Mouse (Mus musculus) myocyte (in vitro differentiated cells): ENCODE data around the gene Cd70.

Experiments
- CEBPB ChIP-seq: IDR thresholded peaks from 2 replicates; pipeline ENCODE4 v1.6.1; 2011; ENCODE audit warnings: mild to moderate bottlenecking, moderate library complexity; ENCODE audit not compliant: poor library complexity, insufficient read depth, severe bottlenecking
- E2F4 ChIP-seq: IDR thresholded peaks from one replicate; pipeline ENCODE4 v1.6.1; 2011; ENCODE audit warnings: mild to moderate bottlenecking, control low read depth, moderate library complexity; ENCODE audit not compliant: insufficient read depth
- MAX ChIP-seq: IDR thresholded peaks from one replicate; pipeline ENCODE4 v1.6.1; 2011; ENCODE audit warnings: low read depth, mild to moderate bottlenecking, control low read depth
- MYOD1 ChIP-seq, 3 experiments: IDR thresholded peaks; one replicate each; pipeline ENCODE4 v1.6.1; 2011; ENCODE audit warnings: control low read depth in 2 of 3, low read depth in 2 of 3, mild to moderate bottlenecking in 2 of 3, moderate library complexity in 1 of 3; ENCODE audit not compliant: insufficient read length in 2 of 3, control insufficient read depth in 1 of 3
- MYOG ChIP-seq, 3 experiments: IDR thresholded peaks; one replicate each; pipeline ENCODE4 v1.6.1; 2011; ENCODE audit warnings: control low read depth in 2 of 3, low read depth in 2 of 3, mild to moderate bottlenecking in 2 of 3; ENCODE audit not compliant: insufficient read length in 2 of 3, control insufficient read depth in 1 of 3, insufficient read depth in 1 of 3
- POLR2A ChIP-seq: IDR thresholded peaks from one replicate; pipeline ENCODE4 v1.6.1; 2011; ENCODE audit warnings: low read depth, mild to moderate bottlenecking, control low read depth, moderate library complexity; ENCODE audit not compliant: insufficient read length
- POLR2AphosphoS2 ChIP-seq: IDR thresholded peaks from one replicate; pipeline ENCODE4 v1.6.1; 2011; ENCODE audit warnings: low read depth, control low read depth; ENCODE audit not compliant: insufficient read length
- REST ChIP-seq: IDR thresholded peaks from one replicate; pipeline ENCODE4 v1.6.1; 2011; ENCODE audit warnings: mild to moderate bottlenecking, control low read depth, moderate library complexity; ENCODE audit not compliant: insufficient read depth, insufficient read length
- SRF ChIP-seq: IDR thresholded peaks from one replicate; pipeline ENCODE4 v1.6.1; 2011; ENCODE audit warnings: low read depth; ENCODE audit not compliant: control insufficient read depth, insufficient read length
- TCF12 ChIP-seq: IDR thresholded peaks from one replicate; pipeline ENCODE4 v1.6.1; 2011; ENCODE audit warnings: mild to moderate bottlenecking, control low read depth; ENCODE audit not compliant: poor library complexity, insufficient read depth, severe bottlenecking
- TCF3 ChIP-seq: IDR thresholded peaks from one replicate; pipeline ENCODE4 v1.6.1; 2011; ENCODE audit warnings: low read depth, control low read depth; ENCODE audit not compliant: insufficient read length
- USF1 ChIP-seq: IDR thresholded peaks from one replicate; pipeline ENCODE4 v1.6.1; 2011; ENCODE audit warnings: low read depth, mild to moderate bottlenecking, control low read depth, moderate library complexity

- no peak for TF ChIP-seq POLR2A
- TF ChIP-seq MYOD1 (IDR thresholded peaks at IDR 0.05; ENCODE audit: control insufficient read depth in 1 of 3, insufficient read length in 2 of 3, low read depth in 2 of 3): no peak
- TF ChIP-seq POLR2AphosphoS2: no peak
- TF ChIP-seq E2F4: no peak
- TF ChIP-seq SRF: no peak
- no peak for TF ChIP-seq MYOG (IDR thresholded peaks at IDR 0.05; ENCODE audit: control insufficient read depth in 1 of 3, insufficient read depth in 1 of 3, insufficient read length in 2 of 3, low read depth in 2 of 3)
- TF ChIP-seq TCF3: no peak
- TF ChIP-seq CEBPB: no peak
- no peak for TF ChIP-seq REST
- no peak for TF ChIP-seq USF1
- TF ChIP-seq MAX: no peak
- TF ChIP-seq TCF12: no peak
Observed at GRCm38 (mm10) chr17:57110005-57110404, 39.6 kb downstream of the Cd70 start.
